Mouse (Mus musculus): Measurements from ENCODE around the gene Disc1.

GRCm38 (mm10) chr8:125226989-125227624, 173.1 kb downstream of the Disc1 start:
- TF ChIP-seq POLR2A (IDR thresholded peaks at IDR 0.05; ENCODE audit: borderline replicate concordance, control insufficient read depth, low read depth, low read length) (no peak), CTCF (IDR thresholded peaks at IDR 0.05; ENCODE audit: control insufficient read depth, insufficient read depth, low read length) (no peak)
